Mouse (Mus musculus): ENCODE measurements around the gene Tdrd6.
A peak's percentile ranks its signal among the peaks of the same experiment; 100 is the strongest.

Tdrd6 gene

DNA sequence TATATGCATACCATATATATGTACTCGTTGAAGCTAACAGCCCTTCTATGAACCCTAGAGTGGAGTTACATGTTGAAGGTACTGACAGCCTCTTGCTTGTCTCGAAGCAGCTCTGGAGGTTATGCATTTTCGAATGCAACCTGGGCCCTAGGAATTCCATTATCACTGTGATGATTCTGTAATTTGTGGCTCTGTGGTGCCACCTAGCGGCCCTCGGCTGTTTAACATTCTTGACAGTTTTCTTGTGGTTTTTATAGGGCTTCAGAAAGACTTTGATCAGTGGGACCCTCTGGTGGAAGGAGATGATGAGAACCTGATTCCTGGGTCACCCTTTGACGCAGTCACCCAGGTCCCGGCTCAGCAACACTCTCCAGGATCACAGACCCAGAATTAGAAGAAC lies 18.5 kb downstream of the Tdrd6 start:
- DNase-seq: peak; percentile 15

DNA sequence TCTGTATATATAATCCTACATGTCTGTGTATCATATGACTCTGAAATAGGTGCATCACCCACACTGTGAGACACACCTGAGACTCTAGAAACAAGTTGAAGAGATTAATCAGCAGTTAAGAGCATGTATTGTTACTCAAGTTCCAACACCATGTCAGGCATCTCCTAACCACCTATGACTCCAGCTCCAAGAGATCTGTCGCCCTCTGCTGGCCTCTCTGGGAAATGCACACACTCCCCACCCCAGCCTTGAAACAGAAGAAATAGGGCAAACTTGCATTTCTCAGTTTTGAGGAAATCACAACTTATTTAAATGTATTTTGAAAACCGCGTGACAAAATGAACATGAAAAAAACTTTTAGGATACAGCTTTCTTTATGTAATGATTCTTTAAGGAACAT lies 23.4 kb downstream of the Tdrd6 start:
- peak; percentile 10 for DNase-seq

- DNase-seq: no peak
These were observed 31.4 kb downstream of the Tdrd6 start for GRCm38 (mm10) chr17:43598706-43599105.

GRCm38 (mm10) chr17:43597742-43598141 lies 32.4 kb downstream of the Tdrd6 start:
- DNase-seq: no peak

- no peak for DNase-seq
These were observed 37.5 kb downstream of the Tdrd6 start for GRCm38 (mm10) chr17:43592296-43593291.

DNA sequence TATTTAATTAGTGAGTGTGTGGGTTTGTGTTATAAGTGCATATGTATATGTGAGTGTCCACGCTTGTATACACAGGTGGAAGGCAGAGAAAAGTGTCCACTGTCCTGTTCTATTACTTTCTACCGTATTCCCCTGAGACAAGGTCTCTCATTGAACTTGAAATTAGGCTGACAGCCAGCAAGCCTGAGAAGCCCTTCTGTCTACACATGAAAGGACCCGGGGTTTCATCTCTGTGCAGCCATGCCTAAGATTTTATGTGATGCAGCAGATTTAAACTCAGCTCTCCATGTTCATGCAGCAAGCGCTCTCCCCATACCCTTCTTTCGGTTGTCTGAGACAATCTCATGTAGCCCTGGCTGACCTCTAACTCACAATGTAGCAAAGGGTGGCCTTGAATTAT lies 39.6 kb downstream of the Tdrd6 start:
- no peak for DNase-seq

DNA sequence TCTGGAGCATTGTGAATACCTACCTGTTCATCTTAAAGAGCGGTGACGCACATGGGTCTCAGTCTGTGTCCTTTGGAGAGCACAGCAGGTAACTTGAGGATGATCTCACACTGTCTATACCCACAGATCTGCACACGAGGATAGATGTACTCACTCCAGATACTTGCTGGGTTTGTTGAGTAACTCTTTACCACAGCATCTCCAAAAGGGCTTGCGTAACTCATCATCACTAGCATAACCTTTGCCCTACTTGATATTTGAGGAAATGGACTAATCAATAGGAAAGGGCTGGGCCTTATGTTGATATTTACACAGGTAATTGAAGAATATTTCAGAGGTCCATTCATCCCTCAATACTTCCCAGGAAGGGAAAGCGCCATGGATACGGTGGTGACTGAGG lies 40.3 kb downstream of the Tdrd6 start:
- no peak for DNase-seq

GRCm38 (mm10) chr17:43587278-43587677 lies 42.8 kb downstream of the Tdrd6 start:
- no peak for DNase-seq

DNA sequence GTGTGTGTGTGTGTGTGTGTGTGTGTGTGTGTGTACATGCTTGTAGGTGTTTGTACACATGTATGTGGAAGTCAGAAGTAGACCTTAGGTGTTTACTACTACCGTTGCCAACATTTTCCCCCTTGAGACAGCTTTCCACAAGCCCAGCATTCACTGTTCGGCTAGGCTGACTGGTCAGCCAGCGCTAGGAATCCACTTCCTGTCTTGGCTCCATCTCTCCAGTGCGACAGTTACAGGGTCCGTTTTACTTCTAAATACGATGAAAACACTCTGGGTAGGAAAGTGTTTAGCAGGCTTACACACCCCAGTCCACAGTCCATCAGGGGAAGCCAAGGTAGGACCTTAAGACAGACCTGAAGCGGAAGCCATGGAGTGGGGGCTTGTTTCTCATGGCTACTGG lies 45.3 kb downstream of the Tdrd6 start:
- no peak for DNase-seq

- no peak for DNase-seq
These were observed 49.1 kb downstream of the Tdrd6 start for GRCm38 (mm10) chr17:43581012-43581467.

GRCm38 (mm10) chr17:43580456-43580855 lies 49.6 kb downstream of the Tdrd6 start:
- DNase-seq: no peak

GRCm38 (mm10) chr17:43573624-43574073 lies 56.5 kb downstream of the Tdrd6 start:
- DNase-seq: peak; percentile 20

DNA sequence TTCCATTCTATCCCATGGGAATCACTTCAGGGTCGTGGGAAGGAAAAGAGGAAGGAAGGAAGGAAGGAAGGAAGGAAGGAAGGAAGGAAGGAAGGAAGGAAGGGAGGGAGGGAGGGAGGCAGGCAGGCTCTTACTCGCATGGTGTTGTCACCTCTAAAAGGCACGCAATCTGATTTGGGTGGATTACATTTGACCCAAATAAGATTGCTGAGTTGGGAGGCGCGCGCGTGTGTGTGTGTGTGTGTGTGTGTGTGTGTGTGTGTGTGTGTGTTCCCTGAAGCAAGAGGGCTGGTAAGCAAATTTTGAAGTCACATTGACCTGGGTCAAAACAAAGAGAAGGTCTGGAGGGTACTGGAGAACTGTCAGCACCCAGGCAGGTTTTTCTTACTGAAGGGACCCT lies 60.8 kb downstream of the Tdrd6 start:
- no peak for DNase-seq

GRCm38 (mm10) chr17:43567992-43568888 lies 61.9 kb downstream of the Tdrd6 start, which contains the start of gene Pla2g7:
Pla2g7 (plus strand) TSS chr17:43568098.
- peak; percentile 20 for DNase-seq

- no peak for DNase-seq
These were observed 62.5 kb downstream of the Tdrd6 start for GRCm38 (mm10) chr17:43567593-43567991.

Data from cerebellum, adult 9-11 months (tissue).